Mouse (Mus musculus) kidney, embryonic 14.5 days (tissue): ENCODE measurements at regions not wholly inside any gene's neighbourhood (a gene's known extent, or its start where the extent isn't known, plus 50 kb on each side); places are given as distances from the start of the nearest gene placed in this dataset.

Experiments
- ATAC-seq: fragments of 200-750 bp; cut with Nextera tagmentation; 2 replicates; pipeline ENCODE4 v1.8.0; 2017; ENCODE audit warnings: moderate number of reproducible peaks, mild to moderate bottlenecking, moderate TSS enrichment, moderate library complexity; ENCODE audit not compliant: low FRiP score, low TSS enrichment
- H3K27ac ChIP-seq: fragments of 300-500 bp; sonication (generic); 2 replicates; pipeline ENCODE4 v1.5.1; 2014; ENCODE audit warnings: low read depth, mild to moderate bottlenecking, low read length, moderate library complexity, mixed read lengths
- H3K27me3 ChIP-seq: fragments of 300-500 bp; sonication (generic); 2 replicates; pipeline ENCODE4 v1.6.1; 2014; ENCODE audit warnings: mild to moderate bottlenecking, low read length; ENCODE audit not compliant: control insufficient read depth, insufficient read depth
- H3K36me3 ChIP-seq: fragments of 300-500 bp; sonication (generic); 2 replicates; pipeline ENCODE4 v1.6.1; 2014; ENCODE audit warnings: low read length, mixed read lengths; ENCODE audit not compliant: control insufficient read depth, insufficient read depth
- H3K4me1 ChIP-seq: fragments of 300-500 bp; sonication (generic); 2 replicates; pipeline ENCODE4 v1.6.1; 2014; ENCODE audit warnings: low read length, mixed read lengths; ENCODE audit not compliant: control insufficient read depth, insufficient read depth
- H3K4me2 ChIP-seq: fragments of 300-500 bp; sonication (generic); replicated peaks from 2 replicates; pipeline ENCODE4 v1.6.1; 2014; ENCODE audit warnings: low read depth, mild to moderate bottlenecking, low read length
- H3K4me3 ChIP-seq: fragments of 300-500 bp; sonication (generic); 2 replicates; pipeline ENCODE4 v1.5.1; 2014; ENCODE audit warnings: mild to moderate bottlenecking, low read length
- H3K9ac ChIP-seq: fragments of 300-500 bp; sonication (generic); 2 replicates; pipeline ENCODE4 v1.6.1; 2014; ENCODE audit warnings: low read depth, mild to moderate bottlenecking, low read length, moderate library complexity
- H3K9me3 ChIP-seq: fragments of 300-500 bp; sonication (generic); 2 replicates; pipeline ENCODE4 v1.6.1; 2016; ENCODE audit warnings: low read length; ENCODE audit not compliant: control insufficient read depth
- WGBS: fragments of 180-500 bp; shearing (Covaris S2); extraction: QIAGEN DNeasy Blood & Tissue Kit; methylation state at CpG from one replicate; pipeline ENCODE4 v1.1.7; 2014; 5-methylcytosine and 5-hydroxymethylcytosine counted together

GRCm38 (mm10) chr12:26809670-26810069 is 340.7 kb downstream of the Cmpk2 start:
- Histone ChIP-seq H3K27me3 (no peaks in the 10 kb centered on the region), H3K27ac (no peak overlapping the region), H3K9ac (no peak overlapping the region), H3K4me3 (no peak overlapping the region), H3K36me3 (no peaks in the 10 kb centered on the region), H3K4me1 (no peaks in the 10 kb centered on the region), H3K4me2 (no peak overlapping the region), H3K9me3 (no peaks in the 10 kb centered on the region)
- 4% methylated on average over 4 of the region's 4 CpGs for WGBS
- peak; percentile 49; the same call in 1 of the 2 replicates for ATAC-seq

- no peak overlapping the region for H3K9ac ChIP-seq
- H3K4me1 ChIP-seq: no peaks in the 10 kb centered on the region
- 80% methylated on average over 5 of the region's 5 CpGs for WGBS
- no peaks in the 10 kb centered on the region for H3K9me3 ChIP-seq
- no peak overlapping the region for H3K4me3 ChIP-seq
- H3K27me3 ChIP-seq: no peaks in the 10 kb centered on the region
- H3K4me2 ChIP-seq: no peak overlapping the region
- H3K36me3 ChIP-seq: no peaks in the 10 kb centered on the region
- ATAC-seq: no peak
- no peak overlapping the region for H3K27ac ChIP-seq
Observed at GRCm38 (mm10) chr12:26802542-26802941, 333.5 kb downstream of the Cmpk2 start.

GRCm38 (mm10) chr12:26799310-26799709 is 330.3 kb downstream of the Cmpk2 start:
- no peak for ATAC-seq
- WGBS: 69% methylated on average over 6 of the region's 6 CpGs

GRCm38 (mm10) chr12:26796367-26796766 is 327.4 kb downstream of the Cmpk2 start:
- Histone ChIP-seq H3K9me3 (no peaks in the 10 kb centered on the region), H3K36me3 (no peaks in the 10 kb centered on the region), H3K9ac (no peak overlapping the region), H3K4me2 (no peak overlapping the region), H3K27me3 (no peaks in the 10 kb centered on the region), H3K4me1 (no peaks in the 10 kb centered on the region), H3K4me3 (no peak overlapping the region), H3K27ac (no peak overlapping the region)
- no peak for ATAC-seq
- WGBS: 80% methylated on average over 2 of the region's 2 CpGs

More at GRCm38 (mm10) chr12:26799310-26799709, 330.3 kb downstream of the Cmpk2 start:
- H3K27ac ChIP-seq: no peak overlapping the region
- H3K4me2 ChIP-seq: no peak overlapping the region
- no peaks in the 10 kb centered on the region for H3K9me3 ChIP-seq
- no peaks in the 10 kb centered on the region for H3K27me3 ChIP-seq
- no peaks in the 10 kb centered on the region for H3K36me3 ChIP-seq
- no peak overlapping the region for H3K4me3 ChIP-seq
- H3K9ac ChIP-seq: no peak overlapping the region
- no peaks in the 10 kb centered on the region for H3K4me1 ChIP-seq

- no peak for ATAC-seq
- WGBS: 88% methylated on average over 10 of the region's 10 CpGs
- no peak overlapping the region for H3K4me2 ChIP-seq
Observed at GRCm38 (mm10) chr12:26789336-26789846, 320.4 kb downstream of the Cmpk2 start.

GRCm38 (mm10) chr12:26785550-26785949 is 316.5 kb downstream of the Cmpk2 start:
- Histone ChIP-seq H3K27me3 (no peaks in the 10 kb centered on the region), H3K9me3 (no peaks in the 10 kb centered on the region), H3K27ac (no peak overlapping the region), H3K4me1 (no peaks in the 10 kb centered on the region), H3K4me3 (no peak overlapping the region), H3K9ac (no peak overlapping the region), H3K36me3 (no peaks in the 10 kb centered on the region), H3K4me2 (no peak overlapping the region)
- WGBS: 79% methylated on average over 2 of the region's 2 CpGs
- no peak for ATAC-seq

More at GRCm38 (mm10) chr12:26789336-26789846, 320.4 kb downstream of the Cmpk2 start:
- Histone ChIP-seq H3K9ac (no peak overlapping the region), H3K36me3 (no peaks in the 10 kb centered on the region), H3K27me3 (no peaks in the 10 kb centered on the region), H3K9me3 (no peaks in the 10 kb centered on the region), H3K4me1 (no peaks in the 10 kb centered on the region), H3K27ac (no peak overlapping the region), H3K4me3 (no peak overlapping the region)

DNA sequence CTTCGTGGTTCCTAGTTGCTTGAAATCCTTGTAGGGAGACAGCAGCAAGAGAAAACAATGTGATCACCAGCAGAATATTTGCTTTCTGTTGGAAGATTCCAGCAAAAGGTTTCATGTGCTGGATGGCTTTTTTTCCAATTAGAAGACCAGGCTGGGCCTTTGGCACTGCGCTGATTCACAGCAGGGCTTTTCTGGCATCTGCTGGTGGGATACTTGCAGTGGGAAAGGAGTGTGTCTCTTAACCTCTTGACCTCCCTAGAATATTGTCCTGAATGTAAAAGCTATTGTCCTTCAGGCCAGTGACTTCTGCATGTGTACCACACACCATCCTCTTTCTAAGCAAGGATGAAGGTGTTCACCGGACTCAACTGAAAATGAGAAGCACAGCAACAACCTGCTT is 315.4 kb downstream of the Cmpk2 start:
- 92% methylated on average over 3 of the region's 3 CpGs for WGBS
- ATAC-seq: no peak
- H3K27ac ChIP-seq: no peak overlapping the region
- no peaks in the 10 kb centered on the region for H3K9me3 ChIP-seq
- H3K9ac ChIP-seq: no peak overlapping the region
- no peaks in the 10 kb centered on the region for H3K36me3 ChIP-seq
- H3K4me3 ChIP-seq: no peak overlapping the region
- no peaks in the 10 kb centered on the region for H3K4me1 ChIP-seq
- no peaks in the 10 kb centered on the region for H3K27me3 ChIP-seq
- no peak overlapping the region for H3K4me2 ChIP-seq

- H3K9me3 ChIP-seq: no peaks in the 10 kb centered on the region
- no peaks in the 10 kb centered on the region for H3K36me3 ChIP-seq
- H3K27ac ChIP-seq: no peak overlapping the region
- no peak for ATAC-seq
- H3K4me2 ChIP-seq: no peak overlapping the region
- WGBS: 89% methylated on average over 3 of the region's 3 CpGs
- H3K4me3 ChIP-seq: no peak overlapping the region
- no peak overlapping the region for H3K9ac ChIP-seq
- H3K27me3 ChIP-seq: no peaks in the 10 kb centered on the region
- H3K4me1 ChIP-seq: no peaks in the 10 kb centered on the region
Observed at GRCm38 (mm10) chr12:26783800-26784199, 314.8 kb downstream of the Cmpk2 start.

GRCm38 (mm10) chr12:26781537-26781936 is 312.5 kb downstream of the Cmpk2 start:
- Histone ChIP-seq H3K27me3 (no peaks in the 10 kb centered on the region), H3K4me2 (no peak overlapping the region), H3K27ac (no peak overlapping the region), H3K4me3 (no peak overlapping the region), H3K36me3 (no peaks in the 10 kb centered on the region), H3K4me1 (no peaks in the 10 kb centered on the region), H3K9me3 (no peaks in the 10 kb centered on the region), H3K9ac (no peak overlapping the region)
- whole genome bisulfite sequencing: 82% methylated on average over 3 of the region's 3 CpGs
- no peak for ATAC-seq
